Mouse (Mus musculus) frontal cortex, adult (tissue): ENCODE measurements around the gene Ldb3.

Source experiments
- ATAC-seq: cut with Nextera tagmentation; 2 replicates; pipeline ENCODE4 v1.9.2; 2017; ENCODE audit warnings: mild to moderate bottlenecking, moderate library complexity, mixed read lengths; ENCODE audit not compliant: low TSS enrichment

Gene Ldb3

DNA sequence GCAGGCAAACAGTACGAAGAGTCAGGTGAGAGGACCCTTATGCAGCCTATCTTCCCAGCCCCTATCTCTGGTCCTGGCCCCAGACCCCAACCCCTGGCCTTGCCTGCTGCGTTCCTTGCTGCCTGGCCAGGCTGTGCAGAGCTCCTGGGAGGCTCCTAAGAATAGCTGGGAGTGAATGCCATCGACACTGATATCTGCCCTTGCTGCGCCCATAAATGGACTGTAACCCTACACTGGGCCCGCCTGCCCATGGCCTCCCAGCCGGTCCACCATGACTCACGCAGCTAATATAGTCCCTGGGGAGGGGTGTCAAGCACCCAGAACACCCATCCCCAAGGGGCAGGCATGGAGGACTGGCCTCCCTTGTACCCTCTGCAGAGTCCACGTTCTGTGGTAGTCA is at the start of gene Ldb3:
Gene Ldb3 (minus strand): TSS at position 185 of the 400 bp plus-strand sequence.
- no peak for ATAC-seq

- ATAC-seq, result no peak
These were observed 47.2 kb upstream of the Ldb3 start for GRCm38 (mm10) chr14:34635721-34636120.

DNA sequence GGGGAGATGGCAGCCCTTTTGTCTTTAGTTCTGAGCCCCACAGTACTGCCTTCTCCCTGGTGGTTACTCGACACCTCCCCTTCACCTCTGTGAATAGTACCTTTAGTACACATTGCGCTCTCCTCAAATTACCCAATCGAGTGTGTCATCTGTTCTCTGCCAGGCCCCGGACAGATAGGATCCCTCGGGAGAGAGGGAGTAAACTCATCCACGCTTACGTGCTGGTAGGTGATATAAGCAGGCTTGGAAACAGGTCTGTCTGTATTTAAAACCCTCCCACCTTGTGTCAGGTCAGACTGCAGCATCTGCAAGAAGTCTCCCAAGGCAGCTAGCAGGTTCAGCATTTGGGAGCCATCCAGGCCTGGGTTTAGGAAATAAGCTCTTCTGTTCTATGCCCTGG is 46.7 kb upstream of the Ldb3 start:
- ATAC-seq, result no peak

GRCm38 (mm10) chr14:34632722-34633448 is 44.4 kb upstream of the Ldb3 start:
- no peak for ATAC-seq

GRCm38 (mm10) chr14:34626824-34627223 is 38.3 kb upstream of the Ldb3 start:
- ATAC-seq, result no peak

DNA sequence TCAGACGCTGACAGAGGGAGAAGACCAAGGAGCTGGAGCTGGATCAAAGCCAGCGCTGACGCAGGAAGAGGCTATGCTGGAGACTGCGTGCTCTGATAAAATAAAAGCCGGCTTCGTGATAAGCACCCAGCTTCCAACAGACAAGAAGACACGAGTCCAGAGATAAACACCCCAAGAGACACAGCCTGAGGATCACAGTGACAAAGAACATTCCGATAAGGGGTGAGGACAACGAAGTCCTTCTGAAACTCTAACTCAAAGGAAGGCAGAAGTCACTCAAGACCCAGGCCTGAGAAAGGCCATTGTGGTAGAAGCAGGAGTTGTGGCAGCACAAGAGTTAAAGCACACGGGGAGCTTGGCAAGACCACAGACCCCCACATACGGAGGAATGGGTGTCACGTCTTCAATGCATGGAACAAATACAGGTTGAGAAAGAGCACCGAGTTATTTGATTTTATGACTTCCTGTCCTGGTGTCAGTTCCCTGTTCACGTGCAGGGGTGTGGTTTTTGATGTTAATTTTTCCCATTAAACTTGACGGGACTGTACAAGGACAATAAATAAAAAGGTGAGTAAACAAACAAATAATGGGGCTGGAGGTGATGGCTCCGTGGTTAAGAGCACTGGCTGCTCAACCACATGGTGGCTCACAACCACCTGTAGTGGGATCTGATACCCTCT is 35.2 kb upstream of the Ldb3 start:
- ATAC-seq, result no peak

DNA sequence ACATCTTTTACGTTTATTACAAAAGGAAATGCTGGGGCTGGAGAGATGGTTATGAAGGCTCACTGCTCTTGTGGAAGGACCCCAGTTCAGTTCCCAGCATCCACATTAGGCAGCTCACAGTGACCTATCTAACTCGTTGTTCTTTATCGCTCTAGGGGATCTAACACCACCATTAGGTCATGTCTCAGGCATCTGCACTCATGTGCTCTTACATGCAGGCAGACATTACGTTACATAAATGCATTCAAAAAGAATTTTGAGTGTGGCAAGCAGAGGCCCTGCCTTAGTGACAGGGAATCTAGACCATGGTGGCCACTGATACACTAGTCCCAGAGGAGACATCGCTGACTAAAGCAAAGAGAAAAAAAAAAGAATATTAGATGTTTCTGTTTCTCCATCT is 34.6 kb upstream of the Ldb3 start:
- no peak for ATAC-seq

GRCm38 (mm10) chr14:34620611-34621376 is 32.3 kb upstream of the Ldb3 start:
- peak; percentile 76; the same call in 1 of the 2 replicates for ATAC-seq

GRCm38 (mm10) chr14:34618808-34619207 is 30.3 kb upstream of the Ldb3 start:
- ATAC-seq, result no peak

GRCm38 (mm10) chr14:34616821-34617220 is 28.3 kb upstream of the Ldb3 start:
- peak; percentile 98 for ATAC-seq

DNA sequence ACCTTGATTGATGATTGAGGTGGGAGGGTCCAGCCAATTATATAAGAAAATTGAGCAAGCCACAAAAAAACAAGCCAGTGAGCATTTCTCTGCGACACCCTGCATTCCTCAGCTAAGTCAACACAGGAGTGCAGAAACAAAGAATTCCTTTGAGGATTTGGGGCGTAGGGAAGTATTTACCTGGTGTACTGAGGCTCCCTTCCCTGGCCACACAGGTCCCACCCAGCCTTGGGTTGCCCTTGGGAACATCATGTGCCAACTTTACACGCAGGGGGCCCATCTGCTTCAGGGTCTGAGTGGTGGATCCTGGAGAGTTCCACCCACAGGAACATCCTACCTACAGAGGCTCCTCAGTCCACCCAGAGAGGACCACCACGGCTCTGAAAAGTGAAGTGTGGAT is 27.1 kb upstream of the Ldb3 start:
- ATAC-seq, result no peak

- ATAC-seq, result no peak
These were observed 26.6 kb upstream of the Ldb3 start for GRCm38 (mm10) chr14:34615082-34615481.

GRCm38 (mm10) chr14:34614551-34614950 is 26.1 kb upstream of the Ldb3 start:
- no peak for ATAC-seq

DNA sequence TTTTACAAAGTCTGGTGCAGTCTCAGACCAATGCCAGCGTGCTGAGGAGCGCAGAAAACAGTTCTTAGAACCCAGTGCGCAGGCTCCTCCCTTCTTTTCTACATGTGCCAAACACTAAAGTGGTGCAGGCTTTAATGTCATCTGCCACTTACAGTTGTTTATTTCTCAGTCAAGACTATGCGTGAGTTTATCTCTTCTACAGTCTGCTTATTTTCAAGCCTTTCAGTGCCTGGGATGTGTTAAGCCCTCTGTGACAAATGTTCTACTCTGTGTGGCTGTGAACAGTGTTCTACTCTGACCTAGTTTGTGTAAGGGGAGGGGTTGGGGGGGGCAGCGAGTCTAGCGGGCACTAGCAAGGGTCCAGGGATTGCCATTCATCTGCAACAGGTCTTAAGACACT is 25.0 kb upstream of the Ldb3 start:
- ATAC-seq, result no peak

DNA sequence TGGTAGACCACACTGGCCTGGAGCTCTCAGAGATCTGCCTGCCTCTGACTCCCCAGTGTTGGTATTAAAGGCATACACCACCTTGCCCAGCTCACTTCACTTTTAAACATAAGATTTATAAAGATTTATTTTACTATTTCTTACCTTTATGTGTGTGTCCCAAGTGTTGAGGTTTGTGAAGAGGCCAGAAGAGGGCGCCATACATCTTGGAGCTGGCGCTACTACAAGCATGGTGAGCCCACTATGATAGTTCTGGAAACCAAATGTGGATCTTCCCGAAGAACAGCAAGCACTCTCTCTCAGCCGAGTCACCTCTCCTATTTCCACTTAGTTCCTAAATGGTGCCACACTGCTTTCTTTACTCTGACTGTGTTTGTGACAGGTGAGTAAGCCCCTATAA is 23.7 kb upstream of the Ldb3 start:
- ATAC-seq, result no peak

DNA sequence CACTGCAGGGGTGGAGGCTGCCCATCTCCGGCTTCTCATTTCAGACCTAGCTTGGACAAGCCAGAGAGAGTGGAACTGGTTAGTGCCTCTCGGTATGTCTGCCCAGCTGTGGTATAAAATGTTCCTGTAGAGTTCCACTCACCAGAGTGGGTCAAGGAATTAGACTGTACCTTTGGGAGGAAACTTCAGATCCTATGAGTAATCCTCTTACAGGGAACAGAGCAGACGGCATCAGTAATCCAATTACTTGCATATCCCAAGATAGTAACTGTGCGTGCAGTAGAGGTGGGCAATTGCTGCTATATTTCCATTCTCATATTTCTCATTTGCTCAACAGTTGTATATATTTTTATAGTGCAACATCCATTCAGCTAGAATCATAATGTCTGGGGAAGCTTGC is 23.1 kb upstream of the Ldb3 start:
- ATAC-seq, result no peak

DNA sequence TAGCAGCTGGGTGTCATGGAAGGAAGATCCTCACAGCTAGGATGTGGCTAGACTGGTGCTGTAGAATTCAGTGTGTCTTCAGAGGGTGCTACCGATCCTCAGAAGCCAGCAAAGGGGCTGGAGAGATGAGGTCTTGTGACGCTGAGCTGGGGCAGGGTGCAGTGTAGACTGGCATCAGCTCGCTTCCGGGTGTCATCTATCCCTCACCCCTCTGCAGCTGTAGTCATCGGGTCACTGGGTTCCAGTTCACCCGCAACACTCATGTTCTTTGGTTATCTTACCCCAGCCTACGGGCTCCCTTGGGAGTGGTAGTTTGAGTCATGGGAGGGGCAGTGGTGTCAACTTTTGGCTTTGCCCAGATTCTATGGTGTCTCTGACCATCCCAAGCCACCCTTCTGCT is 13.4 kb upstream of the Ldb3 start:
- no peak for ATAC-seq

- ATAC-seq, result no peak
These were observed 11.5 kb upstream of the Ldb3 start, which contains the start of gene Opn4 for GRCm38 (mm10) chr14:34599941-34600340. Gene Opn4, minus strand, starts transcription at chr14:34600142.

- ATAC-seq, result 0 out of 2 replicates have a peak, but pooled peaks have one; percentile 33
These were observed 7.2 kb upstream of the Ldb3 start for GRCm38 (mm10) chr14:34595596-34596255.

DNA sequence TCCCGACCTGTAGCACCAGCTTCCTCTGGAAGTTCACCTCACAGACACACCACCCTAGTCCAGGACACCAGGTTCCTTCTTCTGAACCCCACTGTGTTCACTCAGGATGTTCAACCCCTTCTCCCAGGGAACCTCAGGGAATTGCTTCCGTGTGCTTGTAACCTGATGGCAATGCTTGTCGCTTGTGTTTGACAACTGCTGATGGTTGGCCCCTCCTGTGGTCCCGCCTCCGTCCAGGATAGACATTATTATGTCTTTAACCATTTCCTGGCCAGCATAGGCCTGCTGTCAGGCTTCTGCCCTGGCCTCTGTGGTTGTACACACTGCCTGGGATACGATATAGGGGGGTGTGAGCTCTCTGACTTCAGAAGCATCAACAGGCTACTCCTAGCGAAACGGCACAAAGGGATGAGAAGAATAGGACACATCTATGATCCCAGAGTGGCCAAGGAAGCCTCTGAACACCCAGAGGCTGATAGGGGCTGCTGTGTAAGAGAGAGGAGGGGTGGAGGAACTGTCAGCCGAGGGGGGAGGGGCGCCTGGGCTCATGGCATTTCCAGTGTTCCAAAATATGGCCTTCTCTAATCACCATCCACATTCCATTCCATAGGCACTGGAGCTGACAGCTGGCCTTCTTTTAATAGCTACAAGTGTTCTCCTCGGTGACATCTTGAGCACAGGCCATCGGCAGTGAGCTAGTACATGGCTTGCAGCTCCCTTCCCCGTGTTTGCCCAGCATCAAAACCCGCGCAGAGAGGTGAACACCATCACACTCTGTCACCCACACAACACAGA is 3.5 kb upstream of the Ldb3 start:
- no peak for ATAC-seq
